Mouse (Mus musculus) heart, postnatal 0 days (tissue): Measurements from ENCODE around the gene Nrxn3. TPM values are rescaled to one million over a fixed set of nuclear protein-coding genes. Genes with fewer than 3 reads are reported as not detected.

Experiments used
- ATAC-seq: fragments of 200-750 bp; cut with Nextera tagmentation; 2 replicates; pipeline ENCODE4 v1.8.0; 2017; ENCODE audit warnings: low read depth, moderate number of reproducible peaks, moderate library complexity; ENCODE audit not compliant: insufficient read depth
- DNase-seq: peaks from one replicate; pipeline ENCODE4 v3.0.0-alpha.2; 2016; ENCODE audit warnings: low spot score
- H3K27ac ChIP-seq: fragments of 300-500 bp; sonication (generic); 2 replicates; pipeline ENCODE4 v1.5.1; 2014; ENCODE audit warnings: low read depth, mild to moderate bottlenecking
- H3K27me3 ChIP-seq: fragments of 300-500 bp; sonication (generic); 2 replicates; pipeline ENCODE4 v1.6.1; 2014; ENCODE audit warnings: low read length, mixed read lengths; ENCODE audit not compliant: control insufficient read depth, insufficient read depth
- H3K36me3 ChIP-seq: fragments of 300-500 bp; sonication (generic); replicated peaks from 2 replicates; pipeline ENCODE4 v1.6.1; 2014; ENCODE audit warnings: low read length, mixed read lengths; ENCODE audit not compliant: control insufficient read depth, insufficient read depth
- H3K4me1 ChIP-seq: fragments of 300-500 bp; sonication (generic); 2 replicates; pipeline ENCODE4 v1.6.1; 2014; ENCODE audit warnings: antibody characterized with exemption; ENCODE audit not compliant: control insufficient read depth, insufficient read depth
- H3K4me2 ChIP-seq: fragments of 300-500 bp; sonication (generic); 2 replicates; pipeline ENCODE4 v1.6.1; 2014; ENCODE audit warnings: low read depth, mild to moderate bottlenecking, low read length, moderate library complexity
- H3K4me3 ChIP-seq: fragments of 300-500 bp; sonication (generic); 2 replicates; pipeline ENCODE4 v1.5.1; 2014; ENCODE audit warnings: low read depth, low read length
- H3K9ac ChIP-seq: fragments of 300-500 bp; sonication (generic); replicated peaks from 2 replicates; pipeline ENCODE4 v1.6.1; 2014; ENCODE audit warnings: low read depth, low read length, mixed read lengths
- H3K9me3 ChIP-seq: fragments of 300-500 bp; sonication (generic); replicated peaks from 2 replicates; pipeline ENCODE4 v1.6.1; 2016; ENCODE audit warnings: low read length; ENCODE audit not compliant: control insufficient read depth
- CTCF ChIP-seq: IDR thresholded peaks from 2 replicates; pipeline ENCODE4 v1.5.1; 2016; ENCODE audit warnings: antibody characterized with exemption, control low read depth, low read depth
- EP300 ChIP-seq: IDR thresholded peaks from 2 replicates; pipeline ENCODE4 v1.6.1; 2016; ENCODE audit warnings: antibody characterized with exemption, low read depth
- WGBS: fragments of 180-500 bp; shearing (Covaris S2); extraction: QIAGEN DNeasy Blood & Tissue Kit; methylation state at CpG from one replicate; pipeline ENCODE4 v1.1.7; 2014; 5-methylcytosine and 5-hydroxymethylcytosine counted together
- polyA plus RNA-seq: library from polyadenylated mRNA; unstranded; fragments of >200 nt; fragmentation: Nextera tagmentation; extraction: Ambion mirVana; gene quantifications from 2 replicates; pipeline ENCODE4 v1.2.1, GENCODE M21; 2015
- total RNA-seq: library from RNA; depleted of rRNA; stranded (reverse); fragments of >200 nt; gene quantifications from 2 replicates; pipeline ENCODE4 v1.2.3, GENCODE M21; 2014; ENCODE audit warnings: low replicate concordance

Gene Nrxn3
- total and polyA plus RNA-seq, 2 experiments from 2014 or later, result 1.0 to 1.8 TPM

DNA sequence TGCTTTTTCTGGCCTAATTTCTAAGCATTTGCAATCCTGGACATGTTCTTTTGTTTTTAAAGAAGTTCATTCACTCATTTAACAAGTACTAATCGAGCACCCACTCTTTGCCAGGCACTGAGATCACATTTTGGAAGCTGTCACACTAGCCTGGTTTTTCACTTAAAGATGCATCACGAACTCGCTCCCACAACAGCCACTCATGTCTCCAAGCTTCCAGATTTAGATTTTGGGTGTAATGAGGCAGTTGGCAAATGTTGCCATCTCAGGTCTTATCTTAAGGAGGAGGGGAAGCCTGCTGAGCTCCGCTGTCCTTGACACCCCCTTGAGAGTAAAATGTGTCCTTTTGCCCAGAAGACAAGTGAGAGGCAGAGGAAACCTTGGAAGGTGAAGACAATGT is 14.4 kb downstream of the Nrxn3 start:
- Histone ChIP-seq H3K27ac (no peak overlapping the region), H3K9me3 (no peaks in the 10 kb centered on the region), H3K27me3 (no peaks in the 10 kb centered on the region), H3K4me3 (no peak overlapping the region), H3K4me1 (no peaks in the 10 kb centered on the region), H3K36me3 (no peaks in the 10 kb centered on the region), H3K9ac (no peak overlapping the region), H3K4me2 (no peak overlapping the region)
- TF ChIP-seq EP300 (no peak), CTCF (no peak)
- ATAC-seq, result no peak
- WGBS, result 58% methylated on average over 4 of the region's 4 CpGs
- no peak for DNase-seq

- Histone ChIP-seq H3K4me1 (no peaks in the 10 kb centered on the region), H3K4me2 (no peak overlapping the region)
Observed at GRCm38 (mm10) chr12:88738616-88739015, 15.9 kb downstream of the Nrxn3 start.

GRCm38 (mm10) chr12:88746788-88747187 is 24.1 kb downstream of the Nrxn3 start:
- Histone ChIP-seq H3K9me3 (no peaks in the 10 kb centered on the region), H3K27me3 (no peaks in the 10 kb centered on the region), H3K36me3 (no peaks in the 10 kb centered on the region), H3K4me3 (no peak overlapping the region), H3K27ac (no peak overlapping the region), H3K4me1 (no peaks in the 10 kb centered on the region), H3K9ac (no peak overlapping the region), H3K4me2 (no peak overlapping the region)
- no peak for DNase-seq
- ATAC-seq, result no peak
- no peak for TF ChIP-seq CTCF
- no peak for TF ChIP-seq EP300
- WGBS, result 68% methylated on average over 5 of the region's 5 CpGs

More at GRCm38 (mm10) chr12:88738616-88739015, 15.9 kb downstream of the Nrxn3 start:
- no peak overlapping the region for H3K27ac ChIP-seq
- TF ChIP-seq CTCF (no peak), EP300 (no peak)
- ATAC-seq (no peak), DNase-seq (no peak)
- H3K27me3 ChIP-seq, result no peaks in the 10 kb centered on the region
- no peak overlapping the region for H3K4me3 ChIP-seq
- no peak overlapping the region for H3K9ac ChIP-seq
- 56% methylated on average over 4 of the region's 4 CpGs for WGBS
- no peaks in the 10 kb centered on the region for H3K9me3 ChIP-seq
- no peaks in the 10 kb centered on the region for H3K36me3 ChIP-seq

GRCm38 (mm10) chr12:88764791-88765190 is 42.1 kb downstream of the Nrxn3 start:
- Histone ChIP-seq H3K9ac (no peak overlapping the region), H3K4me3 (no peak overlapping the region), H3K27me3 (no peaks in the 10 kb centered on the region), H3K27ac (no peak overlapping the region), H3K36me3 (no peaks in the 10 kb centered on the region), H3K4me1 (no peaks in the 10 kb centered on the region), H3K4me2 (no peak overlapping the region), H3K9me3 (no peaks in the 10 kb centered on the region)
- WGBS, result 65% methylated on average over 2 of the region's 2 CpGs
- TF ChIP-seq EP300 (no peak), CTCF (no peak)
- no peak for DNase-seq
- ATAC-seq, result no peak

DNA sequence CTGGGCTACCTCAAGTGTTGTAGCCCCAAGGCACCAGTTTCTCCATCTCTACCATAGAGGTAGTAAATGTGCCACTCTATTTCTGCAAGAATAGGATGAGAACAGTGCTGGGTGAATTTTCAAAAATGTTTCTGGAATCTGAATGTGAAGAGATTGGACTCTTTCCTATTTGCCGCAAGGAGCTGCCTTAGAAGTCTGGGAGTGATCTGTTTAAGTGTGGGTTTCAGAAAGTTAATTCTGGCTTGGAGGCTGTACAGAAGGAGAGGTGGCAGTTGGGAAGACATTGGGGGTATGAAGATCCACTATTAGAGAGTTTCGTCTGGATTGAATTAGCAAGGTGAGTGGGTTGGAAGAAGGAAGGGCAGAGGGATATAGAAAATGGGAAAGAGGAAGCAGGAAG is 52.0 kb downstream of the Nrxn3 start:
- WGBS, result 69% methylated on average over 2 of the region's 2 CpGs
- H3K9ac ChIP-seq, result no peak overlapping the region
- H3K4me3 ChIP-seq, result no peak overlapping the region
- no peaks in the 10 kb centered on the region for H3K4me1 ChIP-seq
- DNase-seq (no peak), ATAC-seq (no peak)
- TF ChIP-seq CTCF (no peak), EP300 (no peak)
- H3K9me3 ChIP-seq, result no peaks in the 10 kb centered on the region
- H3K27me3 ChIP-seq, result no peaks in the 10 kb centered on the region
- H3K4me2 ChIP-seq, result no peak overlapping the region
- no peaks in the 10 kb centered on the region for H3K36me3 ChIP-seq
- no peak overlapping the region for H3K27ac ChIP-seq

- H3K4me1 ChIP-seq, result no peaks in the 10 kb centered on the region
- ATAC-seq, result no peak
- DNase-seq, result no peak
- no peaks in the 10 kb centered on the region for H3K9me3 ChIP-seq
- no peaks in the 10 kb centered on the region for H3K27me3 ChIP-seq
- 63% methylated on average over 1 of the region's 1 CpGs for WGBS
- TF ChIP-seq CTCF (no peak), EP300 (no peak)
- H3K9ac ChIP-seq, result no peak overlapping the region
- no peak overlapping the region for H3K4me3 ChIP-seq
- no peaks in the 10 kb centered on the region for H3K36me3 ChIP-seq
- H3K4me2 ChIP-seq, result no peak overlapping the region
- no peak overlapping the region for H3K27ac ChIP-seq
Observed at GRCm38 (mm10) chr12:88778036-88778435, 55.4 kb downstream of the Nrxn3 start.
